Mouse (Mus musculus): ENCODE data around the gene Ccp110. TPM values are rescaled to one million over a fixed set of nuclear protein-coding genes. Genes with fewer than 3 reads are reported as not detected.

The Ccp110 gene
- polyA plus RNA-seq, 1 experiment from 2014 or later: 8.3 TPM

- no peak for DNase-seq (ENCODE audit: low spot score)
These were observed 56.9 kb downstream of the Ccp110 start for GRCm38 (mm10) chr7:118769208-118769607.

GRCm38 (mm10) chr7:118769655-118770054, 57.3 kb downstream of the Ccp110 start:
- ATAC-seq (replicated peaks; ENCODE audit: low FRiP score, low TSS enrichment, low read depth) (no peak), DNase-seq (ENCODE audit: low spot score) (no peak)
- Histone ChIP-seq H3K4me2 (ENCODE audit: low read length) (no peak overlapping the region), H3K36me3 (ENCODE audit: control insufficient read depth, insufficient read depth, low read length) (peaks cover 11% of the 10 kb centered on the region; the same call in 1 of the 2 replicates), H3K9ac (ENCODE audit: low read length) (no peak overlapping the region), H3K27ac (ENCODE audit: low read depth) (no peak overlapping the region), H3K4me1 (replicated peaks; ENCODE audit: control insufficient read depth, insufficient read depth, low read length) (no peaks in the 10 kb centered on the region), H3K9me3 (ENCODE audit: control insufficient read depth, low read length) (no peaks in the 10 kb centered on the region), H3K4me3 (ENCODE audit: low read depth, low read length) (no peak overlapping the region), H3K27me3 (replicated peaks; ENCODE audit: control insufficient read depth, insufficient read depth, low read length) (no peaks in the 10 kb centered on the region)
- 19% methylated on average over 1 of the region's 1 CpGs for WGBS

More at GRCm38 (mm10) chr7:118769208-118769607, 56.9 kb downstream of the Ccp110 start:
- H3K27me3 ChIP-seq (replicated peaks; ENCODE audit: control insufficient read depth, insufficient read depth, low read length): no peaks in the 10 kb centered on the region
- no peaks in the 10 kb centered on the region for H3K4me1 ChIP-seq (replicated peaks; ENCODE audit: control insufficient read depth, insufficient read depth, low read length)
- no peak for ATAC-seq (replicated peaks; ENCODE audit: low FRiP score, low TSS enrichment, low read depth)
- H3K4me2 ChIP-seq (ENCODE audit: low read length): no peak overlapping the region
- WGBS: 47% methylated on average over 8 of the region's 8 CpGs
- H3K9me3 ChIP-seq (ENCODE audit: control insufficient read depth, low read length): no peaks in the 10 kb centered on the region
- H3K27ac ChIP-seq (ENCODE audit: low read depth): no peak overlapping the region
- no peak overlapping the region for H3K4me3 ChIP-seq (ENCODE audit: low read depth, low read length)
- H3K9ac ChIP-seq (ENCODE audit: low read length): no peak overlapping the region
- peaks cover 11% of the 10 kb centered on the region; the same call in 1 of the 2 replicates for H3K36me3 ChIP-seq (ENCODE audit: control insufficient read depth, insufficient read depth, low read length)

DNA sequence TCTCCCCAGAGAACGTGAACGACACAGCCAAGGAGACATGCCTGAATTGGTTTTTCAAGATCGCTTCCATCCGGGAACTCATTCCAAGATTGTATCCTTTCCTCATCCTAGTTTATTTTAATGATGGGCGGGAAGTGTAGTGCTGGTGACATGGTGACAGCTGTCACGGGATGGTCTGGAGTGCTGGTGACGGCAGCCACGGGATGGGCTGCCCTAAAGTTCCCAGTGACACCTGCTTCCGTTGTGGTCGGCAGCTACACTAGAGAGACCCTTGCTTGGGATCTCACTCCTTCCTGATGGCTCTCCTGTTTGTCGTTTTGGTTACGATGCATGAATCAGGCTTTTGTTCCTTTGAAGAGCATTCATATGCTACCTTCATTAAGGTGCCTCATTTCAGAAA, 60.7 kb downstream of the Ccp110 start:
- no peaks in the 10 kb centered on the region for H3K9me3 ChIP-seq (ENCODE audit: control insufficient read depth, low read length)
- no peak overlapping the region for H3K27ac ChIP-seq (ENCODE audit: low read depth)
- no peaks in the 10 kb centered on the region for H3K27me3 ChIP-seq (replicated peaks; ENCODE audit: control insufficient read depth, insufficient read depth, low read length)
- H3K36me3 ChIP-seq (ENCODE audit: control insufficient read depth, insufficient read depth, low read length): peaks cover 26% of the 10 kb centered on the region
- 94% methylated on average over 12 of the region's 12 CpGs for WGBS
- no peak for ATAC-seq (replicated peaks; ENCODE audit: low FRiP score, low TSS enrichment, low read depth)
- H3K4me1 ChIP-seq (replicated peaks; ENCODE audit: control insufficient read depth, insufficient read depth, low read length): no peaks in the 10 kb centered on the region
- no peak overlapping the region for H3K4me2 ChIP-seq (ENCODE audit: low read length)
- DNase-seq (ENCODE audit: low spot score): no peak
- H3K4me3 ChIP-seq (ENCODE audit: low read depth, low read length): no peak overlapping the region
- H3K9ac ChIP-seq (ENCODE audit: low read length): no peak overlapping the region

DNA sequence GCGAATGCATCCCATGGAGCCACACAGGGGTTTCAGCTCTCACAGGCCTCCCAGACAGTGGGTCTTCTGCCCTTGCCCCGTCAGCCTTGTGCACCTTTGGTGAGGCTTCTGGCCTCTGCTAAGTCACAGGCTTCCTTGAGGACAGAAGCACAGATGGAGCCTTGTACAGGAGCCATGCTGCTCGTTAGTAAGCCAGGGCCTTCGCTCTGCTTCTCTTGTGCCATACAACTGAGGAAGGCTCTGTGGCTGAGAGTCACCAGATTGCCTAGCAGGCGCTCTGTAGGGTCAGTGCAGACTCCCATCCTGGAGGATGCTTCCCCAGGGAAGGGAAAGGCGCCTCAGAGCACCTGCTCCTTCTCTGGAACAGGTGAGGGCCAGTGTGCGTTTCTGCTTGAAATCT, 63.6 kb downstream of the Ccp110 start:
- no peak overlapping the region for H3K27ac ChIP-seq (ENCODE audit: low read depth)
- no peak overlapping the region for H3K9ac ChIP-seq (ENCODE audit: low read length)
- no peaks in the 10 kb centered on the region for H3K4me1 ChIP-seq (replicated peaks; ENCODE audit: control insufficient read depth, insufficient read depth, low read length)
- no peak for ATAC-seq (replicated peaks; ENCODE audit: low FRiP score, low TSS enrichment, low read depth)
- H3K36me3 ChIP-seq (ENCODE audit: control insufficient read depth, insufficient read depth, low read length): peaks cover 49% of the 10 kb centered on the region
- no peaks in the 10 kb centered on the region for H3K27me3 ChIP-seq (replicated peaks; ENCODE audit: control insufficient read depth, insufficient read depth, low read length)
- no peak overlapping the region for H3K4me2 ChIP-seq (ENCODE audit: low read length)
- H3K9me3 ChIP-seq (ENCODE audit: control insufficient read depth, low read length): no peaks in the 10 kb centered on the region
- DNase-seq (ENCODE audit: low spot score): no peak
- H3K4me3 ChIP-seq (ENCODE audit: low read depth, low read length): no peak overlapping the region
- WGBS: 86% methylated on average over 7 of the region's 7 CpGs

- DNase-seq (ENCODE audit: low spot score): no peak
- no peak for ATAC-seq (replicated peaks; ENCODE audit: low FRiP score, low TSS enrichment, low read depth)
- Histone ChIP-seq H3K9ac (ENCODE audit: low read length) (no peak overlapping the region), H3K9me3 (ENCODE audit: control insufficient read depth, low read length) (no peaks in the 10 kb centered on the region), H3K36me3 (ENCODE audit: control insufficient read depth, insufficient read depth, low read length) (peaks cover 54% of the 10 kb centered on the region), H3K4me3 (ENCODE audit: low read depth, low read length) (no peak overlapping the region), H3K27me3 (replicated peaks; ENCODE audit: control insufficient read depth, insufficient read depth, low read length) (no peaks in the 10 kb centered on the region), H3K27ac (ENCODE audit: low read depth) (no peak overlapping the region), H3K4me1 (replicated peaks; ENCODE audit: control insufficient read depth, insufficient read depth, low read length) (no peaks in the 10 kb centered on the region), H3K4me2 (ENCODE audit: low read length) (no peak overlapping the region)
- WGBS: 89% methylated on average over 9 of the region's 9 CpGs
These were observed 64.1 kb downstream of the Ccp110 start for GRCm38 (mm10) chr7:118776491-118776890.

GRCm38 (mm10) chr7:118777598-118778394, 65.4 kb downstream of the Ccp110 start:
- no peak for ATAC-seq (replicated peaks; ENCODE audit: low FRiP score, low TSS enrichment, low read depth)
- Histone ChIP-seq H3K36me3 (ENCODE audit: control insufficient read depth, insufficient read depth, low read length) (peaks cover 56% of the 10 kb centered on the region), H3K27ac (ENCODE audit: low read depth) (no peak overlapping the region), H3K4me2 (ENCODE audit: low read length) (no peak overlapping the region), H3K27me3 (replicated peaks; ENCODE audit: control insufficient read depth, insufficient read depth, low read length) (no peaks in the 10 kb centered on the region), H3K9ac (ENCODE audit: low read length) (no peak overlapping the region), H3K4me1 (replicated peaks; ENCODE audit: control insufficient read depth, insufficient read depth, low read length) (no peaks in the 10 kb centered on the region), H3K9me3 (ENCODE audit: control insufficient read depth, low read length) (no peaks in the 10 kb centered on the region), H3K4me3 (ENCODE audit: low read depth, low read length) (no peak overlapping the region)
- WGBS: 81% methylated on average over 10 of the region's 10 CpGs
- no peak for DNase-seq (ENCODE audit: low spot score)

GRCm38 (mm10) chr7:118778561-118778960, 66.2 kb downstream of the Ccp110 start:
- peaks cover 59% of the 10 kb centered on the region for H3K36me3 ChIP-seq (ENCODE audit: control insufficient read depth, insufficient read depth, low read length)

GRCm38 (mm10) chr7:118783305-118784001, 71.1 kb downstream of the Ccp110 start:
- H3K27ac ChIP-seq (ENCODE audit: low read depth): no peak overlapping the region
- DNase-seq (ENCODE audit: low spot score) (no peak), ATAC-seq (replicated peaks; ENCODE audit: low FRiP score, low TSS enrichment, low read depth) (no peak)
- peaks cover 47% of the 10 kb centered on the region for H3K36me3 ChIP-seq (ENCODE audit: control insufficient read depth, insufficient read depth, low read length)
- WGBS: 84% methylated on average over 11 of the region's 11 CpGs
- no peak overlapping the region for H3K4me3 ChIP-seq (ENCODE audit: low read depth, low read length)
- no peaks in the 10 kb centered on the region for H3K27me3 ChIP-seq (replicated peaks; ENCODE audit: control insufficient read depth, insufficient read depth, low read length)
- H3K9me3 ChIP-seq (ENCODE audit: control insufficient read depth, low read length): no peaks in the 10 kb centered on the region
- no peak overlapping the region for H3K9ac ChIP-seq (ENCODE audit: low read length)
- H3K4me1 ChIP-seq (replicated peaks; ENCODE audit: control insufficient read depth, insufficient read depth, low read length): no peaks in the 10 kb centered on the region
- no peak overlapping the region for H3K4me2 ChIP-seq (ENCODE audit: low read length)

More at GRCm38 (mm10) chr7:118778561-118778960, 66.2 kb downstream of the Ccp110 start:
- Histone ChIP-seq H3K9ac (ENCODE audit: low read length) (no peak overlapping the region), H3K4me2 (ENCODE audit: low read length) (no peak overlapping the region), H3K27ac (ENCODE audit: low read depth) (no peak overlapping the region), H3K9me3 (ENCODE audit: control insufficient read depth, low read length) (no peaks in the 10 kb centered on the region), H3K4me3 (ENCODE audit: low read depth, low read length) (no peak overlapping the region), H3K27me3 (replicated peaks; ENCODE audit: control insufficient read depth, insufficient read depth, low read length) (no peaks in the 10 kb centered on the region), H3K4me1 (replicated peaks; ENCODE audit: control insufficient read depth, insufficient read depth, low read length) (no peaks in the 10 kb centered on the region)
- ATAC-seq (replicated peaks; ENCODE audit: low FRiP score, low TSS enrichment, low read depth) (no peak), DNase-seq (ENCODE audit: low spot score) (no peak)
- WGBS: 77% methylated on average over 6 of the region's 6 CpGs
